13 mouse cellular contexts compared by ENCODE assay signal in the genomic region with DNA sequence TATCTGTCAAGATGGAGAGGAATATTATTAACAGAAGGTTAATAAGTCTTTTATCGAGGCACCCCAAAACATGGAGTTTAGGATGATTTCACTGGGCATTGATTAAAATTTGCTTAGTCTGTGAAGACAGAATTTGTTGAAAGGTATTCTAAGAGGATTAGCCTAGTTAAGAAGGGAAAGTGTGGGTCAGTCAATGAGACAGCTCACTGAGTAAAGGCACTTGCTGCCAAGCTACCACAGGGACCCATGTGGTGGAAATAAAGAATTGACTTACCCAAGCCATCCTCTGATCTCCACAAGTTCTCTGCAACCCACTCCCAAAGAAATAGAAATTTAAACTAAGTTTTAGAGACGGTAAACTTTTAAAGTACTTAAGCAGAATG.
"Had no signal": no experiment of that assay in that cellular context is flagged by ENCODE, and none has a peak within 500 bp of the region (broad histone marks: within the 10 kb centered on the region; RNA-seq: fewer than 3 reads in every experiment).

No protein-coding gene starts in this region.

- H3K9me3 ChIP-seq: liver, embryonic 13.5 days had no signal

- H3K27me3 ChIP-seq: liver, embryonic 13.5 days had no signal

- H3K4me1 ChIP-seq: liver, embryonic 13.5 days had no signal

- H3K4me2 ChIP-seq: liver, embryonic 13.5 days; midbrain, embryonic 11.5 days had no signal

- H3K27ac ChIP-seq: left cerebral cortex, adult 2 months; liver, embryonic 13.5 days; stomach, postnatal 0 days had no signal

- DNase-seq: layer of hippocampus, postnatal 36 days; liver, embryonic 13.5 days; lung, adult 2 months; lung, postnatal 14 days; lung, postnatal 4 days; midbrain, embryonic 14.5 days; right cerebral cortex, postnatal 4 days; thymus, adult 2 months; thymus, postnatal 14 days; thymus, postnatal 4 days had no signal

- H3K9ac ChIP-seq: liver, embryonic 13.5 days had no signal

- H3K36me3 ChIP-seq: liver, embryonic 13.5 days had no signal

- H3K4me3 ChIP-seq: left cerebral cortex, adult 2 months; liver, embryonic 13.5 days had no signal
